21 mouse cellular contexts compared by ENCODE assay signal in the genomic region with DNA sequence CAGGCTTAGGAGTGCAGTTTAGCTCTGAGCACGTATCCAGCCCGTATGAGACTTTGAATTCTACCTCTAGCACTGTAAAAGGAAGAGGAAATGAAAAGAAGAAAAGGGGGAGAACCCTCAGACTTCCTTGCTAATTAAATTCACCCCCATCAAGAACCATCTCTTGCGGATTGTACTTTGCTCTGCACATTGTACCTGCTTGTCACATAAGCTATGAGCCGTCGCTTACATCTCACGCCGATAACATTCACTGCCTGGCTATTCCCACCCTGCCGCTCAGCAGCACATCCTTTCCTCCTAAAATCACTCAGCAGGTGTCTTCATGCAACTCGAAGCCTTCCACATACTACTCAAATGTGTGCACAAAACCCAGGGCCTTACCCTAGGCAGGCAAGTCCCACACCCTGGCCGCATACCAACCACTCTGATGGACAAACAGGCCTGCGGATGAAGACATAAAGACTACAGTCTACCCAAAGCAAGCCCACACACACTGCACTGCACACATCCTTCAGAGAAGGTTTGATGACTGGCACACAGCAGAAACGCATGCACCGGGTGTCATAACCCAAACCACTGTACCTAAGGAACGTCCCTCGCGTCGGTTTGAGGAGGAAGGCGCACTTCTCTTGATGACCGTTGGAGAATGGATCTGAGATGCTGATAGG. TPM values are rescaled to one million over a fixed set of nuclear protein-coding genes. Genes with fewer than 3 reads are reported as not detected.
DNase-seq lines count a peak whose midpoint lies in the region; ATAC-seq and TF ChIP-seq lines count a peak whose summit lies in the region.
"Had no signal": no experiment of that assay in that cellular context is flagged by ENCODE, and none has a peak within 500 bp of the region (broad histone marks: within the 10 kb centered on the region; RNA-seq: fewer than 3 reads in every experiment).

No protein-coding gene starts in this region.

- H3K4me3 ChIP-seq in kidney, embryonic 16.5 days (ENCODE audit: low read length), result peak overlapping the region; percentile 30
- peak overlapping the region; percentile 51 for H3K4me3 ChIP-seq in intestine, postnatal 0 days (ENCODE audit: low read depth, low read length)
- H3K4me3 ChIP-seq in liver, embryonic 15.5 days (replicated peaks), result peak overlapping the region; percentile 30
- H3K4me3 ChIP-seq: midbrain, embryonic 10.5 days; neural tube, embryonic 13.5 days had no signal

- DNase-seq in kidney, adult 8-10 months, result no peak
- DNase-seq in yolk sac, embryonic 10.5 days (ENCODE audit: low spot score), result peak; percentile 31
- no peak for DNase-seq in cerebellum, postnatal 10 days
- no peak for DNase-seq in left cerebral cortex, postnatal 14 days (ENCODE audit: low spot score in 2 of 2)
- DNase-seq: adrenal gland, postnatal 36 days; cerebellum, adult 9-11 months; embryo, embryonic 11 days; left cerebral cortex, postnatal 4 days; lung, adult 2 months; lung, postnatal 36 days; right cerebral cortex, postnatal 25 days; thymus, adult 18-20 months had no signal

- H3K27ac ChIP-seq in kidney, embryonic 16.5 days (ENCODE audit: low read length), result no peak overlapping the region
- peak overlapping the region; percentile 94 for H3K27ac ChIP-seq in intestine, postnatal 0 days (ENCODE audit: low read depth, low read length)
- peak overlapping the region; percentile 10; the same call in 1 of the 2 replicates for H3K27ac ChIP-seq in liver, embryonic 15.5 days (replicated peaks)
- H3K27ac ChIP-seq: hindbrain, embryonic 14.5 days; midbrain, embryonic 10.5 days; neural tube, embryonic 13.5 days had no signal

- intact Hi-C loops in left cerebral cortex, postnatal 14 days (cut with DNase I), result no loop called here

- H3K4me2 ChIP-seq in kidney, embryonic 16.5 days (replicated peaks; ENCODE audit: low read depth, low read length), result peak overlapping the region; percentile 47
- H3K4me2 ChIP-seq in intestine, postnatal 0 days (replicated peaks; ENCODE audit: low read depth), result peak overlapping the region; percentile 59
- peak overlapping the region; percentile 37 for H3K4me2 ChIP-seq in liver, embryonic 15.5 days
- H3K4me2 ChIP-seq: heart, embryonic 11.5 days; hindbrain, embryonic 14.5 days; neural tube, embryonic 13.5 days had no signal

- no peaks in the 10 kb centered on the region for H3K27me3 ChIP-seq in kidney, embryonic 16.5 days (ENCODE audit: insufficient read depth, low read length)
- no peaks in the 10 kb centered on the region for H3K27me3 ChIP-seq in intestine, postnatal 0 days (replicated peaks; ENCODE audit: control insufficient read depth, insufficient read depth, low read length)
- H3K27me3 ChIP-seq in liver, embryonic 15.5 days, result no peaks in the 10 kb centered on the region
- H3K27me3 ChIP-seq: neural tube, embryonic 13.5 days had no signal

- no peak for TF ChIP-seq CTCF in intestine, postnatal 0 days (IDR thresholded peaks at IDR 0.05; ENCODE audit: low read depth)

- no peaks in the 10 kb centered on the region for H3K36me3 ChIP-seq in kidney, embryonic 16.5 days (ENCODE audit: insufficient read depth, low read length)
- no peaks in the 10 kb centered on the region; the same call in 1 of the 2 replicates for H3K36me3 ChIP-seq in intestine, postnatal 0 days (ENCODE audit: control insufficient read depth, insufficient read depth)
- no peaks in the 10 kb centered on the region for H3K36me3 ChIP-seq in liver, embryonic 15.5 days (replicated peaks)
- H3K36me3 ChIP-seq: midbrain, embryonic 10.5 days; neural tube, embryonic 13.5 days had no signal

- peak; percentile 44 for ATAC-seq in kidney, embryonic 16.5 days (ENCODE audit: low FRiP score, low TSS enrichment)
- ATAC-seq in intestine, postnatal 0 days, result peak; percentile 83
- ATAC-seq in liver, embryonic 15.5 days (ENCODE audit: insufficient read depth), result peak; percentile 38
- ATAC-seq: forebrain, embryonic 14.5 days had no signal

- H3K9me3 ChIP-seq in kidney, embryonic 16.5 days (ENCODE audit: low read length), result no peaks in the 10 kb centered on the region
- H3K9me3 ChIP-seq in intestine, postnatal 0 days (ENCODE audit: control insufficient read depth), result no peaks in the 10 kb centered on the region
- H3K9me3 ChIP-seq in liver, embryonic 15.5 days (replicated peaks), result no peaks in the 10 kb centered on the region
- H3K9me3 ChIP-seq: midbrain, embryonic 10.5 days; neural tube, embryonic 13.5 days had no signal

- 79% methylated on average over 19 of the region's 19 CpGs for WGBS in kidney, embryonic 16.5 days
- 40% methylated on average over 19 of the region's 19 CpGs for WGBS in intestine, postnatal 0 days
- WGBS in liver, embryonic 15.5 days (ENCODE audit: insufficient replicate concordance), result 77% methylated on average over 19 of the region's 19 CpGs

- H3K4me1 ChIP-seq in kidney, embryonic 16.5 days (ENCODE audit: insufficient read depth, low read length), result peaks cover 11% of the 10 kb centered on the region; the same call in 1 of the 2 replicates
- H3K4me1 ChIP-seq in intestine, postnatal 0 days (replicated peaks; ENCODE audit: control insufficient read depth, insufficient read depth, low read length), result no peaks in the 10 kb centered on the region
- H3K4me1 ChIP-seq in liver, embryonic 15.5 days (replicated peaks), result no peaks in the 10 kb centered on the region
- H3K4me1 ChIP-seq: midbrain, embryonic 10.5 days; neural tube, embryonic 13.5 days had no signal

- peak overlapping the region; percentile 53 for H3K9ac ChIP-seq in kidney, embryonic 16.5 days (replicated peaks; ENCODE audit: low read length)
- H3K9ac ChIP-seq in intestine, postnatal 0 days (ENCODE audit: low read depth, low read length), result peak overlapping the region; percentile 55
- H3K9ac ChIP-seq in liver, embryonic 15.5 days, result no peak overlapping the region
- H3K9ac ChIP-seq: hindbrain, embryonic 14.5 days; neural tube, embryonic 13.5 days had no signal

RNA-seq across cellular contexts. Expression of gene Mkrn2os, which starts 0.6 kb away (rescaled TPM):
- 4.8 and 5.7 TPM in 2 replicates for polyA plus RNA-seq in kidney, embryonic 16.5 days (2015; fragmentation: Nextera tagmentation; extraction: Ambion mirVana)
- polyA plus RNA-seq in intestine, postnatal 0 days (2015; fragmentation: Nextera tagmentation; extraction: Ambion mirVana), result 107 and 108 TPM in 2 replicates
- polyA plus RNA-seq in liver, embryonic 15.5 days (2015; fragmentation: Nextera tagmentation; extraction: Ambion mirVana), result 8.3 and 11.3 TPM in 2 replicates
- not detected for total RNA-seq in left cerebral cortex, postnatal 14 days (2021)
- total RNA-seq: adrenal gland, postnatal 36 days; left cerebral cortex, postnatal 4 days; monocyte, adult 5-6 weeks had no signal
- polyA plus RNA-seq: lung, adult 2 months had no signal

RNA-seq across cellular contexts. Expression of gene Mkrn2, which starts 9.9 kb away (rescaled TPM):
- polyA plus RNA-seq in kidney, embryonic 16.5 days (2015; fragmentation: Nextera tagmentation; extraction: Ambion mirVana), result 33.8 and 35.0 TPM in 2 replicates
- polyA plus RNA-seq in intestine, postnatal 0 days (2015; fragmentation: Nextera tagmentation; extraction: Ambion mirVana), result 13.4 and 14.5 TPM in 2 replicates
- 8.4 and 8.6 TPM in 2 replicates for polyA plus RNA-seq in liver, embryonic 15.5 days (2015; fragmentation: Nextera tagmentation; extraction: Ambion mirVana)
- 10 to 100 TPM; 35.5 to 42.0 TPM for total RNA-seq in left cerebral cortex, postnatal 14 days (2021)

RNA-seq across cellular contexts. Expression of gene Tsen2, which starts 47.4 kb away (rescaled TPM):
- polyA plus RNA-seq in kidney, embryonic 16.5 days (2015; fragmentation: Nextera tagmentation; extraction: Ambion mirVana), result 35.0 and 35.2 TPM in 2 replicates
- 5.8 and 6.3 TPM in 2 replicates for polyA plus RNA-seq in intestine, postnatal 0 days (2015; fragmentation: Nextera tagmentation; extraction: Ambion mirVana)
- polyA plus RNA-seq in liver, embryonic 15.5 days (2015; fragmentation: Nextera tagmentation; extraction: Ambion mirVana), result 9.4 and 10.4 TPM in 2 replicates
- total RNA-seq in left cerebral cortex, postnatal 14 days (2021), result 10 to 100 TPM; 19.5 to 21.2 TPM
